Mouse (Mus musculus) heart, adult 2 months (tissue): ENCODE data around the gene Trpc1. TPM values are rescaled to one million over a fixed set of nuclear protein-coding genes. Genes with fewer than 3 reads are reported as not detected.

Experiments used
- DNase-seq, 2 experiments: peaks; one replicate each; pipeline ENCODE4 v3.0.0; 2021
- H3K27ac ChIP-seq: fragments of 200-600 bp; 2 replicates; pipeline ENCODE4 v1.8.1; 2022
- H3K27me3 ChIP-seq: fragments of 200-500 bp; 2 replicates; pipeline ENCODE4 v1.6.1; 2012; ENCODE audit warnings: mild to moderate bottlenecking, low read length, inconsistent platforms, mixed read lengths; ENCODE audit not compliant: control insufficient read depth, insufficient read depth
- H3K36me3 ChIP-seq: fragments of 200-500 bp; 2 replicates; pipeline ENCODE4 v1.6.1; 2012; ENCODE audit warnings: low read length, inconsistent platforms; ENCODE audit not compliant: control insufficient read depth, insufficient read depth
- H3K4me1 ChIP-seq: fragments of 200-500 bp; 2 replicates; pipeline ENCODE4 v1.6.1; 2011; ENCODE audit warnings: low read length; ENCODE audit not compliant: control insufficient read depth, insufficient read depth
- H3K4me3 ChIP-seq: fragments of 200-600 bp; 2 replicates; pipeline ENCODE4 v1.8.1; 2022
- H3K79me2 ChIP-seq: fragments of 200-500 bp; replicated peaks from 2 replicates; pipeline ENCODE4 v1.6.1; 2012; ENCODE audit warnings: mild to moderate bottlenecking, inconsistent platforms, low read length, moderate library complexity, mixed read lengths; ENCODE audit not compliant: control insufficient read depth, insufficient read depth
- H3K9ac ChIP-seq: fragments of 200-500 bp; 2 replicates; pipeline ENCODE4 v1.6.1; 2012; ENCODE audit warnings: low read depth, mild to moderate bottlenecking, control low read depth, inconsistent platforms, low read length, mixed read lengths
- CTCF ChIP-seq: fragments of 200-600 bp; IDR thresholded peaks from 2 replicates; pipeline ENCODE4 v1.8.1; 2022; ENCODE audit warnings: antibody characterized with exemption, mild to moderate bottlenecking, moderate library complexity
- EP300 ChIP-seq: fragments of 200-500 bp; IDR thresholded peaks from 2 replicates; pipeline ENCODE4 v1.6.1; 2011; ENCODE audit warnings: low read depth, low read length, control low read depth; ENCODE audit not compliant: insufficient read depth
- POLR2A ChIP-seq: fragments of 200-500 bp; IDR thresholded peaks from 2 replicates; pipeline ENCODE4 v1.6.1; 2011; ENCODE audit warnings: mild to moderate bottlenecking, low read depth, low read length, control low read depth; ENCODE audit not compliant: insufficient read depth
- WGBS: fragments of 180-500 bp; shearing (Covaris S2); methylation state at CpG from one replicate; pipeline ENCODE4 v1.1.7; 2018; 5-methylcytosine and 5-hydroxymethylcytosine counted together
- intact Hi-C: fragments of 180-260 bp; cut with DNase I; formaldehyde crosslinking; loops from one replicate; pipeline ENCODE4 v1.15.1; 2025
- polyA plus RNA-seq: library from polyadenylated mRNA; depleted of rRNA; stranded (reverse); fragments of >200 nt; gene quantifications from 2 replicates; pipeline ENCODE4 v1.2.3, GENCODE M21; 2012
- total RNA-seq, 2 experiments: library from RNA; stranded (reverse); gene quantifications; 2 replicates each; pipeline ENCODE4 v1.2.3; 2021

The Trpc1 gene
- total and polyA plus RNA-seq, 3 experiments = 2.8 to 7.0 (median 6.8) TPM

- no peak overlapping the region for H3K4me3 ChIP-seq
- no peaks in the 10 kb centered on the region for H3K4me1 ChIP-seq
- 88% methylated on average over 16 of the region's 16 CpGs for WGBS
- H3K9ac ChIP-seq = no peak overlapping the region
- H3K36me3 ChIP-seq = no peaks in the 10 kb centered on the region
- intact Hi-C loops = no loop called here
- no peak for TF ChIP-seq CTCF
- TF ChIP-seq POLR2A = no peak
- no peak for TF ChIP-seq EP300
- no peak for DNase-seq
- no peaks in the 10 kb centered on the region for H3K27me3 ChIP-seq
- no peak overlapping the region for H3K27ac ChIP-seq
- no peaks in the 10 kb centered on the region for H3K79me2 ChIP-seq
These were observed 34.8 kb upstream of the Trpc1 start for GRCm38 (mm10) chr9:95784888-95785511.

DNA sequence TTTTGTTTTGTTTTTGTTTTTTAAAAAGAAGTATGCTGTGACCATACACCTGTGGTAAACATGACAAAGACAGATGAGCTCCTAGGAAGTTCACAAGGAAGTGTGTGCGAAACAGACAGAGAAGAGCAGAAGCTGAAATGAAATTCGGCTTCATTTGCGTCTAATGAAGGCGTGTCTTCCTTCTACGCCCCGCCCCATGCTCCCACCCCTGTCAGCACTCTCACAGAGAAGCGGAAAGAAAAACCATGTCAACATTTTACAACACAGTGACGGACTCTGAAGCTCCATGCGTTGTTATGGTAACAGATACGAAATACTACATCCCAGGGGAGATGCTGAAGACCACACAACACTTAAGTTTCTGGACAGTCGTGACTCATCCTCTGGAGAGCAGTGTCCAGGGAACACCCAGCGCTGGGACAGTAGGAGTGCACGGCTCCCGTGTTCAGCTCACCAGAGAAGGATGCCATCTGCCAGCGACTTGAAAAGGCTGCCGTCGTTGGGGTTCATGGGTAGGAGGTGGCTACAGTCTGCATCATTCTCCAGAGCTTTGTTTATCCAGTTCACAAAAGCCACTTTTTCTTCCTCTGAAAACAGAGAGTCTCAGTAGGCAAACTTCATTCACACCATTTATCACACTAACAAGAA, 33.6 kb upstream of the Trpc1 start:
- no peak for DNase-seq
- 47% methylated on average over 17 of the region's 17 CpGs for WGBS
- no peaks in the 10 kb centered on the region for H3K4me1 ChIP-seq
- no peak overlapping the region for H3K27ac ChIP-seq
- H3K4me3 ChIP-seq = no peak overlapping the region
- TF ChIP-seq EP300 = no peak
- no peak for TF ChIP-seq POLR2A
- TF ChIP-seq CTCF = no peak
- H3K79me2 ChIP-seq = no peaks in the 10 kb centered on the region
- intact Hi-C loops = no loop called here
- H3K9ac ChIP-seq = no peak overlapping the region
- H3K36me3 ChIP-seq = no peaks in the 10 kb centered on the region
- H3K27me3 ChIP-seq = no peaks in the 10 kb centered on the region

DNA sequence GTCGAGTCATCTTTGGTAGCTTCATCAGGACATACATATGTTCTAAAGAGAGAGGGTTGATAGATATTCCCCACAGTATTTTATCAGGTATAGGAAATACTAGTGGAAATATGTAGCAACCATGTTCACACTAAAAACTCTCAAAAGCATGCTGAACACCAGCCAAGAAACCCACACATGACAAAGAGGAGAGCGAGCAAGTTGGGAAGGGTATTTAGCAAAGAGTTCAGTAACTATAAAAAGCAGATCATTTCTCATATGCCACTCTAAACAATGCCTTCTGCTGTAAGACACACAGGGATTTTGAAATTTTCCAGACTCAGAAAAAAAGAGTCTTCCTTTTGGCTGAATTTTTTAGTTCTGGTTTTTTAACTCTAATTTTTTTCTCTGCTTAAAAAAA, 21.5 kb upstream of the Trpc1 start:
- no peak for DNase-seq
- no peaks in the 10 kb centered on the region for H3K36me3 ChIP-seq
- no peak overlapping the region for H3K4me3 ChIP-seq
- no peak overlapping the region for H3K9ac ChIP-seq
- TF ChIP-seq EP300 (no peak), CTCF (no peak), POLR2A (no peak)
- H3K27me3 ChIP-seq = no peaks in the 10 kb centered on the region
- intact Hi-C loops = no loop called here
- 57% methylated on average over 2 of the region's 2 CpGs for WGBS
- no peaks in the 10 kb centered on the region for H3K4me1 ChIP-seq
- H3K79me2 ChIP-seq = no peaks in the 10 kb centered on the region
- H3K27ac ChIP-seq = no peak overlapping the region

DNA sequence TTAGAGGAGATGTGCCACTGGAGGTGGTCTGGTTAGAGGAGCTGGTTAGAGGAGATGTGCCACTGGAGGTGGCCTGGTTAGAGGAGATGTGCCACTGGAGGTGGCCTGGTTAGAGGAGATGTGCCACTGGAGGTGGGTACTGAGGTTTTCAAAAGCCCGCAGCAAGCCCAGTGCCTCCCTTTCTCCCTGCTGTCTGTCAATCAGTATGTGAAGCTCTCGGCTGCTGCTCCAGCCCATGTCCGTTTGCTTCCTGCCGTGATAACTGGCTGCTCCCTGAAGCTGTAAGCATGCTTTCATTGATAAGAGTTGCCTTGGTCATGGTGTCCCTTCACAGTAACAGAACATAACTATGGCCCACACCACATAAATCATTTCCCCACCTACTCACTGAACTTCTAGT, 13.0 kb upstream of the Trpc1 start:
- H3K4me3 ChIP-seq = no peak overlapping the region
- intact Hi-C loops = no loop called here
- WGBS = 43% methylated on average over 4 of the region's 4 CpGs
- H3K4me1 ChIP-seq = no peaks in the 10 kb centered on the region
- no peak for DNase-seq
- H3K27me3 ChIP-seq = no peaks in the 10 kb centered on the region
- no peak overlapping the region for H3K9ac ChIP-seq
- TF ChIP-seq POLR2A (no peak), CTCF (no peak), EP300 (no peak)
- H3K36me3 ChIP-seq = no peaks in the 10 kb centered on the region
- no peaks in the 10 kb centered on the region for H3K79me2 ChIP-seq
- no peak overlapping the region for H3K27ac ChIP-seq

- DNase-seq = no peak
- H3K27ac ChIP-seq = no peak overlapping the region
- 81% methylated on average over 3 of the region's 3 CpGs for WGBS
- H3K9ac ChIP-seq = no peak overlapping the region
- no peaks in the 10 kb centered on the region for H3K4me1 ChIP-seq
- H3K36me3 ChIP-seq = no peaks in the 10 kb centered on the region
- no peaks in the 10 kb centered on the region for H3K79me2 ChIP-seq
- intact Hi-C loops = no loop called here
- H3K27me3 ChIP-seq = no peaks in the 10 kb centered on the region
- TF ChIP-seq CTCF (no peak), EP300 (no peak), POLR2A (no peak)
- no peak overlapping the region for H3K4me3 ChIP-seq
These were observed 12.1 kb upstream of the Trpc1 start for GRCm38 (mm10) chr9:95762228-95762627.

DNA sequence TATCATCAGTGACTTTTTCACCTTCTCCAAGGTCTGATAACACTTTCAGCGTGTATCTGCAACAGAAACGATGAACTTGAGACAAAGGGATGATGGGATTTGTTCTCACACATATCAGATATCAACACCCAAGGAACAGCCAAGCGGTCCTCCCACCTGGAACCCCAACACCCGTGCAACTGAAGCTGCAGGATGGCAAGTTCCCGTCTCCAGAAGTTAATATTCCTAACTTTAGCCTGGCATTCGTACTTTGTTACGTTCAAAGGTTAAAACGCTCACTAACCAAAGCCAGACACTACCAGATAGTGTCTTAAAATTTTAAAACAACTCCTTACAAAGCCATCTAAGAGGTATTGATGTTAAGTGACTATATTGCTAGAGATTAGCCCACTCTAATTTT, 11.2 kb upstream of the Trpc1 start:
- 75% methylated on average over 8 of the region's 8 CpGs for WGBS
- H3K79me2 ChIP-seq = no peaks in the 10 kb centered on the region
- DNase-seq = no peak
- no peaks in the 10 kb centered on the region for H3K27me3 ChIP-seq
- no peak for TF ChIP-seq POLR2A
- TF ChIP-seq EP300 = no peak
- TF ChIP-seq CTCF = no peak
- H3K27ac ChIP-seq = no peak overlapping the region
- no peaks in the 10 kb centered on the region for H3K36me3 ChIP-seq
- no peaks in the 10 kb centered on the region for H3K4me1 ChIP-seq
- H3K4me3 ChIP-seq = no peak overlapping the region
- intact Hi-C loops = no loop called here
- no peak overlapping the region for H3K9ac ChIP-seq
